Mouse (Mus musculus): ENCODE results near the gene Them7. TPM values are rescaled to one million over a fixed set of nuclear protein-coding genes. Genes with fewer than 3 reads are reported as not detected.
A peak's percentile ranks its signal among the peaks of the same experiment; 100 is the strongest.

Gene Them7
- total and polyA plus RNA-seq, 3 experiments: not detected

GRCm38 (mm10) chr2:105389007-105389890 lies 165.1 kb downstream of the Them7 start:
- H3K36me3 ChIP-seq (ENCODE audit: control insufficient read depth in 1 of 2, insufficient read depth in 2 of 2, low read length in 2 of 2): peaks cover 12 to 27% of the 10 kb centered on the region in 2 experiments

GRCm38 (mm10) chr2:105390653-105391413 lies 166.7 kb downstream of the Them7 start:
- DNase-seq (ENCODE audit: low read depth, low spot score): peak; percentile 43
- Histone ChIP-seq H3K27ac (ENCODE audit: control insufficient read depth, low read depth, low read length) (peak overlapping the region; percentile 13; the same call in 1 of the 2 replicates), H3K36me3 (ENCODE audit: control insufficient read depth in 1 of 2, insufficient read depth in 2 of 2, low read length in 2 of 2) (peaks cover 12 to 29% of the 10 kb centered on the region in 2 experiments), H3K9ac (ENCODE audit: control insufficient read depth, low read depth, low read length, poor library complexity, severe bottlenecking) (no peak overlapping the region), H3K79me2 (ENCODE audit: control insufficient read depth, insufficient read depth, low read length, poor library complexity) (peaks cover under 1% of the 10 kb centered on the region; the same call in 1 of the 2 replicates), H3K9me3 (replicated peaks; ENCODE audit: insufficient read depth, low read length) (no peaks in the 10 kb centered on the region), H3K27me3 (ENCODE audit: control insufficient read depth in 1 of 2, insufficient read depth in 2 of 2, low read length in 2 of 2) (no peaks in the 10 kb centered on the region), H3K4me3 (ENCODE audit: control insufficient read depth in 1 of 2, insufficient read depth in 1 of 2, low read depth in 2 of 2, low read length in 2 of 2) (no peak overlapping the region), H3K4me1 (ENCODE audit: control insufficient read depth in 1 of 2, insufficient read depth in 2 of 2, low read length in 2 of 2) (peaks cover 8 to 16% of the 10 kb centered on the region in 2 experiments)
- TF ChIP-seq CHD1 (IDR thresholded peaks at IDR 0.05; ENCODE audit: low read depth, low read length) (no peak), ETS1 (IDR thresholded peaks at IDR 0.05; ENCODE audit: low read depth, low read length) (peak; percentile 67), ZNF384 (IDR thresholded peaks at IDR 0.05; ENCODE audit: low read depth, low read length) (no peak), POLR2A (IDR thresholded peaks at IDR 0.05; ENCODE audit: control insufficient read depth in 1 of 2, insufficient read depth in 1 of 2, low read depth in 1 of 2, low read length in 2 of 2, poor library complexity in 1 of 2) (no peak), USF1 (IDR thresholded peaks at IDR 0.05; ENCODE audit: low read depth, low read length) (0 out of 2 replicates have a peak, but pooled peaks have one; percentile 18), TCF12 (IDR thresholded peaks at IDR 0.05; ENCODE audit: low read depth, low read length) (no peak), ZC3H11A (IDR thresholded peaks at IDR 0.05; ENCODE audit: low read depth, low read length) (no peak), EP300 (IDR thresholded peaks at IDR 0.05; ENCODE audit: low read depth in 1 of 2, low read length in 2 of 2) (peak; percentile 54 to 59; a peak in 3 of 4 replicates), BHLHE40 (IDR thresholded peaks at IDR 0.05; ENCODE audit: borderline replicate concordance, low read depth, low read length) (peak; percentile 42; the same call in 1 of the 2 replicates), NELFE (IDR thresholded peaks at IDR 0.05; ENCODE audit: low read depth, low read length) (no peak), GATA1 (IDR thresholded peaks at IDR 0.05; ENCODE audit: low read depth, low read length) (peak; percentile 82), POLR2AphosphoS5 (IDR thresholded peaks at IDR 0.05; ENCODE audit: borderline replicate concordance, low read depth, low read length) (no peak), TBP (IDR thresholded peaks at IDR 0.05; ENCODE audit: low read depth, low read length) (no peak), CTCF (IDR thresholded peaks at IDR 0.05 in 2 of 3, conservative IDR thresholded peaks at IDR 0.05 in 1 of 3; ENCODE audit: control insufficient read depth in 1 of 3, insufficient read depth in 1 of 3, low read depth in 2 of 3, low read length in 3 of 3, poor library complexity in 1 of 3, severe bottlenecking in 1 of 3) (no peak), MXI1 (IDR thresholded peaks at IDR 0.05; ENCODE audit: low read depth, low read length) (no peak), E2F4 (IDR thresholded peaks at IDR 0.05; ENCODE audit: borderline replicate concordance, low read depth, low read length) (no peak)

More at GRCm38 (mm10) chr2:105389007-105389890, 165.1 kb downstream of the Them7 start:
- no peaks in the 10 kb centered on the region for H3K79me2 ChIP-seq (ENCODE audit: control insufficient read depth, insufficient read depth, low read length, poor library complexity)
- H3K4me3 ChIP-seq (ENCODE audit: control insufficient read depth in 1 of 2, insufficient read depth in 1 of 2, low read depth in 2 of 2, low read length in 2 of 2): no peak overlapping the region
- no peak overlapping the region for H3K9ac ChIP-seq (ENCODE audit: control insufficient read depth, low read depth, low read length, poor library complexity, severe bottlenecking)
- H3K27me3 ChIP-seq (ENCODE audit: control insufficient read depth in 1 of 2, insufficient read depth in 2 of 2, low read length in 2 of 2): no peaks in the 10 kb centered on the region
- TF ChIP-seq RAD21 (IDR thresholded peaks at IDR 0.05; ENCODE audit: low read depth, low read length) (no peak), USF1 (IDR thresholded peaks at IDR 0.05; ENCODE audit: low read depth, low read length) (no peak), SIN3A (IDR thresholded peaks at IDR 0.05; ENCODE audit: low read length) (no peak)
- no peak overlapping the region for H3K27ac ChIP-seq (ENCODE audit: control insufficient read depth, low read depth, low read length)
- peaks cover 8 to 14% of the 10 kb centered on the region in 2 experiments for H3K4me1 ChIP-seq (ENCODE audit: control insufficient read depth in 1 of 2, insufficient read depth in 2 of 2, low read length in 2 of 2)
- no peaks in the 10 kb centered on the region for H3K9me3 ChIP-seq (replicated peaks; ENCODE audit: insufficient read depth, low read length)
- DNase-seq (ENCODE audit: low read depth, low spot score): no peak
